Mouse (Mus musculus): Measurements from ENCODE around the gene Thsd4. TPM values are rescaled to one million over a fixed set of nuclear protein-coding genes. Genes with fewer than 3 reads are reported as not detected.
"Not testable (repeated sequence)": the region's sequence is repeated elsewhere in the genome, so short reads cannot be mapped to it uniquely, and the experiment has no call there.

The Thsd4 gene
- total RNA-seq, 2 experiments from 2014 or later = 21.7 to 24.1 TPM

DNA sequence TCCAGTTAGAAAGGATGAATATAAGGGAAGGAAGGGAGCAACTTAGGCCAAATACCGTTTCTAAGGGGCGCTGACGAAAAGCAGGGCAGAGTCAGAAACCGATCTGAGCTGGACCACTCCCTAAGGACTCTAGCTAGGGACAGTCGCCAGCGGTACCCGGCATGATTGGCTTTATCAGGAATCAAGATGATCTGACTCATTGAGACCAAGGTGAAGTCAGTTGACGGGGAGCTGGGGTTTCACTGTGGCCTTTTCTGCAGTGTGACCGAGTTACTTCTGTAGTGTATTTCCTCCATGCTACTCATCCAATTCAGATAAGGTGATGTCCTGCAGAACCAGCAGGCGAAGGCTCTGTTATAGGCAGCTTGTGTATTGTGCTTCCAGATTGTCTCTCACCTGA is 556.8 kb downstream of the Thsd4 start:
- DNase-seq = no peak

DNA sequence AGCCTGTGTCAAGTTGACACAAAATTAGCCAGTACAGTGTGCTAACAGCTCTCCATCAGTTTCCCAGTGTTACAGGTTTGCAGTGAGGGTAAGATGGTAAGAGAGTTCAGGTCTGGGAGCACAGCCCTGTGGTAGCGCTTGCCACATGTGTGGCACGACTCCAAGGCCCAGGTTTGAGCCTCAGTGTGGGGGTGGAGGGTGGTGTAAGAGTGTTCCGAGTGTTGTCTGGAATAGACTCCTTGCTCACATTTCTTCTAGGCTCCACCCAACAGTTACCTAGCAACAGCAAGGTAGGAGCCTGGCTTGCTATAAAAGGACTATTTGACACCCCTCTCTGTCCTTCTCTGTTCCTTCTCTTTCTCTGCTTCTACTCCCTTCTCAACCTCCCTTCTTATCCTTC is 557.5 kb downstream of the Thsd4 start:
- DNase-seq = no peak

DNA sequence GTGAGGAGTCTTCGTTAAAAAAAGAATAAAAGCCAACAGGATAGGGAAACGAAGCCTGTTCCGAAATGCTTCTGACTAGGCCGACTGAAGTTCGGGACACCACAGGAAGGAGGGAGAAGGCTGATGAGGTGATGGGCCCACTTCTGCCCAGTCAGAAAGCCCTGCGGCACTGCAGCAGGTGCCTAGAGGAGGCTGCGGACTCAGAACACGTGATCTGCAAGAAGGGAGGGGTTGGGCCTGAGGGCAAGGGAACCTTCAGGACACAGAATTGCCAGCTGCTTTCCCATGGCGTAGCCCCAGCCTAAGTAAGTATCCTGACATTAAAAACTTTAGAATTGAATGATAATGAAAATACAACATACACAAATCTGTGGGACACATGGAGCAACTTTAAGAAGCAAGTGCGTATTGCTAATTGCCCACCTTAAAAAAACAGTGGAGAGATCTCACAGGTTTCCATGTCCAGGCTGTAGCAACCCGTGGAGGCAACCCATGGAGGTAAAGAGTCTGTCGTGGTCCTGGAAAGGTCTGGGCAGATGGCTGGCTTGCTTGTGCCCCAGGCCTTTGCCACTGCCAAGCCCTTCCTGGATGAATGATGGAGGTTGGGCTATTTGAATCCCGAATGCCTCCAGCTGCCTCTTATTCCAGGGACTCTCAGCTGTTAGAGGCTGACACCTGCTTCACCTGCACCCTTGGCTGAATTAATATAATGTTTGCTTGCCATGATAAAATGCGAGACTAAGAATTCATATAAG is 560.5 kb downstream of the Thsd4 start:
- no peak for DNase-seq

DNA sequence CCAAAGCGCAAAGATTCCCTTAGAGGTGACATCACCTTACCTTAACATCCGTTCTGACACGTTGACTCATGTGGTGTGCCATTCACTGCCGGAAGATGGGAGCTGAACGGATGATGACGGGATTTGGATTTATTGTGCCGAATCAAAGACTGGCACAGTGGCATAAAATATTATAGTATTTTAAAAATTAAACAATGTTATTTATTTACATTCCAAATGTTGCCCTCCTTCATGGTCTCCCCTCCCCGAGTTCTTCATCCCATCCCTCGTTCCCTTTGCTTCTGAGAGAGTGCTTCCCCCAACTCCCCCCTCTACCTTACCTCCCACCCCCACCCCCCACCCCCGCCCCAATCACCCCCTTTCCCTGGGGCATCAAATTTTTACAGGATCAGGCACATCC is 561.3 kb downstream of the Thsd4 start, which contains the start of gene Nr2e3:
Nr2e3 (minus strand) TSS at position 101 of the 400 bp plus-strand sequence.
- DNase-seq = no peak

DNA sequence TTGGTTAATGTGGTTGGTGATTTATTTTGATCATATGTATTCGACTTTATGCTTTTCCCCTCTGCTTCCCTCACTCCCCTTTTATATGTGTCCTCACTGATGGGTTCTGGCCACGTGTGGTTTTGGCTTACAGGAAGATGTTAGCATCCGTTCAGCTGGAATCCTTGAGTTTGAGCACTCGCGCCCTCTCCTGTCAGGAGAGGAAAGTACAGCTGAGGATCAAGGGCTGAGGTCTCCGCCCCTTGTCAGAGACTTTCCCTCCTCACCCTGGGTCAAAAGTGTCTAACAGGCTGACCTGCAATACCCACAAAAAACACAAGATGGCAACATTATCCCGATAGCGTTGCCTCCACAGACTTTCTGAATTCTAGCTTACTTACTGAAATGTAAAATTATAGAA is 562.6 kb downstream of the Thsd4 start:
- peak; percentile 93 for DNase-seq

DNA sequence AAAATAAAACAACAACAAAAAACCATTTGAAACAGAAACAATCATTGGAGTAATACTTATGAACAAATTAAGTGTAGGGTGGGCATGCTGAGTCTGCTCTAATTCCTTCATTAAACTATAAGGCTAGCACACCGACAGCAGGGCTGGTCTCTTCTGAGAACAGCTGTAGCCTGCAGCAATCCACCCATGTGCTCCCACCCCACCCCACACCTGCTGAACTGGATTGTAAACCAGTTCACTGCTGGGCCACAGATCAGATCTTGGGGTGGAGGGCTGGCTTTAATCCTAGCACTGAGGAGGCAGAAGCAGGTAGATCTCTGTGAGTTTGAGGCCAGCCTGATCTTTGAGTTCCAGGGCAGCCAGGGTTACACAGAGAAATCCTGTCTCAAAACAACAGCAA is 563.7 kb downstream of the Thsd4 start:
- DNase-seq = not testable (repeated sequence)

DNA sequence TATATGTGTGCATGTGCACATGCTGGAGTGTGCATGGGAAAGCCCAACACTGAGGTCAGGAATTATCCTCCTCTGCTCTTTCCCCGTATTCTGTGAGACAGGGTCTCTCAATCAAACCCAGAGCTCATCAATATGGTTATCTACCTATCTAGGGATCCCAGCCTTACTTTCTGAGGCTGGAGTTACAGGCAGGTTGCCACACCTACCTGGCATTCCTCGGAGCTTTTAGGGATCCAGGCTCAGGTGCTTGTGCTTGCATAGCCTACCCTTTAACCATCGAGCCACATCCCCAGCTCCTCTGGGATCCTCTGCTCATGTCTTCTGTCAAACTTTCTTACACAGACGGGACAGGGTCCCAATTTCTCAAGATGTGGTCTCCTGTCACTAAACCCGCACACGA is 565.4 kb downstream of the Thsd4 start:
- no peak for DNase-seq

GRCm38 (mm10) chr9:59955692-59956091 is 566.2 kb downstream of the Thsd4 start:
- peak; percentile 59 for DNase-seq

GRCm38 (mm10) chr9:59955199-59955598 is 566.6 kb downstream of the Thsd4 start:
- no peak for DNase-seq

- no peak for DNase-seq
Observed at GRCm38 (mm10) chr9:59953556-59953955, 568.3 kb downstream of the Thsd4 start.

DNA sequence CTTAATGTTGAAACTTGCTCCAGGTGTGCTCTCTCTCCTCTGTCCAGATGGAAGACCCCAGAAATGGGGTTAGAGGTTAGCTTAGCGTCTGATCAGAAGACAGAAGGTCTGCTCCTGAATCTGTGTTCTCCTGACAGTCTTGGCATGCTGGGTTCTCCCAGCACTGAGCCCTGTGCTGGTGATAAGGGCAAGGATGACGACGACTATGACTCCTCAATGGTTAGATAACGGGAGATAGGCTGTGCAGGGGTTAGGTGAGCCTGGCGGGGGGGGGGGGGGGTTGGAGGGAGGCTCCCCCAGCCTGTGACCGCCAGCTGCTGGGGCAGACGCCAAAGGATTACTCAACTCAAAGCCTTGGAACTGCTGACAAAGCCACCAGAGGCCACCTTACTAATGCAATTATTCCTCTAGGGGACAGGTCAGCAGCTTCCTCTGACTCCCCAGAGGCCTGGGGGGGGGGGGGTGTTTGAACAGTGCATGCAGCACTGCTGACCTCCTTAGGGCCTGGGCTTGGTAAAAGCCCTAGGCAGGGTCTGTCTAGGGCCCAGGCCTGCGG is 569.3 kb downstream of the Thsd4 start:
- no peak for DNase-seq

- no peak for DNase-seq
Observed at GRCm38 (mm10) chr9:59951943-59952342, 569.9 kb downstream of the Thsd4 start.

GRCm38 (mm10) chr9:59951001-59951750 is 570.7 kb downstream of the Thsd4 start:
- no peak for DNase-seq

- DNase-seq = no peak
Observed at GRCm38 (mm10) chr9:59949981-59950380, 571.9 kb downstream of the Thsd4 start.

- DNase-seq = no peak
Observed at GRCm38 (mm10) chr9:59949511-59949910, 572.3 kb downstream of the Thsd4 start.

DNA sequence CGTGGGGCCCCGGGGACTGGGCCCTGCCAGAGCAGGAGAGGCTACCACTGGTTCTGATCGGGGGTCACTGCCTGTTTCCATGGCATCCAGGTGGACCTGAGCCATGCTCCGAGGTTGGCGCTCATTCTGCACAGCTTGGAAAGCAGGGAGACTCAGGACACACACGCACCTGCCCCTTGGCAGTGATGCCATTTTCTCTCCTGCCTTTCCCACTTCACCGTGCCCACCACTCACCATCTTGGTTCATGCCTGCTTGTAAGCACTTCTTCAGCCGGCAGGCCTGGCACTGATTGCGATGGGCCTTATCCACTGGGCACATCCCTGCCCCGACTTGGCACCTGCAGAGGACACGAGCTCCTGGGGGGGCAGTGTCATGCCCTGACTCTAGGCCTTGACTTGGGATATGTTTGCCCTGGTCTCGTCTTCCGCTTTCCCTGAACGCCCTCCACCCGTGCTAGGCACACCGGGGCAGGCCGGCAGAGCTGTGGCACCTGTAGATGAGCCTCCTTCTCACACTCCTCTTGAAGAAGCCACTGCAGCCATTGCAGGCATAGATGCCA is 573.1 kb downstream of the Thsd4 start:
- DNase-seq = no peak

- no peak for DNase-seq
Observed at GRCm38 (mm10) chr9:59948226-59948625, 573.6 kb downstream of the Thsd4 start.

DNA sequence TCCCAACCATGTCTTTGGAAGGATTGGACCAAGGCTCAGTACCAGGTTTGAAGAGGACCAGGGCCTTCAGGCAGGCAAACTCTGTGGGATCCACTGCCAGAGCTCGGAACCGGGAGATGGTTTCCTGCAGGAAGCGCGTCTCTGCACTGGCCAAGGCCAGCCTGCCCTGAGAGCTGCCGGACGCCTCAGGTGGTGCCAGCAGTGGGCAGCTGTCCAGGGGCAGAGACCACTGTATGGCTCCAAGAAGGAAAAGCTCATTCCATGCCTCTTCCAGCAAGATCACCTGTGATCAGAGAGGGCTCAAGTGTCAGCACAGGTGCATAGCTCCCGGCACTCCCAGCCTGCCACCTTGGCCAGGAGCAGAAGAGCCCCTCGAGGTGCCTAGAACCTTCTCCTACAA is 574.6 kb downstream of the Thsd4 start:
- peak; percentile 5 for DNase-seq

- no peak for DNase-seq
Observed at GRCm38 (mm10) chr9:59945241-59945640, 576.6 kb downstream of the Thsd4 start.

DNA sequence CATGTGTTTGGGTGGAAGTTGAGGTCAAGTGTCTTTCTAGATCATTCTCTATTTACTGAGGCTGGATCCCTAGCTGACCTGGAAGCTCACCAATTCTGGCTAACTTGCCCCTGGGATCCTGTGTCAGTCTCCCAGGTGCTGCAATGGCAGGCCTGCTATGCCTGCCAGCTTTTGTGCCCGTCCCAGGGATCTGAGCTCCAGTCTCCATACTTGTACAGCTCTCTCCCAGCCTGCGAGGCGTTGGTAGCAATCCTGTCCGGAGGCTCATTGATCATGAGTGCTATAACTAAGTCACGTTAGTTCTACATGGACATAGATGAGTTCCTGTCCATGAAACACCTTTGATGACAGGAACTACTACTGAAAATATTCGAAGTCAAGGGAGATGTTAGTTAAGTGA is 578.0 kb downstream of the Thsd4 start:
- no peak for DNase-seq

DNA sequence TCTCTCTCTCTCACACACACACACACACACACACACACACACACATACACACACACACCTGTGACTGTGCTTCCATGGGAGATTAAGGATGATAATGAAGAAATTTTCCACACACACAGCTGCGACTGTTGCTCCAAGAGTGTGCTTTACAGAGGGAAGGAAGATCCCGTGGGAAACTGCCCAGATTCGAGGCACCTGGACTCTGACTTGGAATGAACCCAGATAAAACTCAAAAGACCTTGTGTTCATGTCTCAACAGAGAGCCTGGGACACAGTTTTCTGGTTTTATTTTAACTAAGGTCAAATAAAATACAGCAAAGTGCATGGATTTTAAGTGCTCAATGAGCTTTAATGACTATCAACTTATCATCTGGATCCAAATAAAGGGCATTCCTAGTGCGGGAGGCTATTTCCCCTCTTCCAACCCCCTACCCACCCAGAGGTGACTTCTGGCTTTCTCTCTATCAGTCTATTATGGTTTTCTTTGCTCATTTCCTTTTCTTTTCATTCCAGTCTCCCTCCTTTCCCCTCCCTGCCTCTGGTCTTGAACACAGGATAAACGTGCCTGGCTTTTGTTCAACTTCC is 579.3 kb downstream of the Thsd4 start:
- DNase-seq = no peak

GRCm38 (mm10) chr9:59941885-59942350 is 579.9 kb downstream of the Thsd4 start:
- DNase-seq = no peak
